Mouse (Mus musculus) neural tube, embryonic 10.5 days (tissue): Measurements from ENCODE around the gene Nenf.
A peak's percentile ranks its signal among the peaks of the same experiment; 100 is the strongest.

ENCODE experiments used
- DNase-seq: peaks from one replicate; pipeline ENCODE4 v3.0.0-alpha.2; 2017; ENCODE audit warnings: low spot score; ENCODE audit errors: extremely low spot score

Nenf gene

DNA sequence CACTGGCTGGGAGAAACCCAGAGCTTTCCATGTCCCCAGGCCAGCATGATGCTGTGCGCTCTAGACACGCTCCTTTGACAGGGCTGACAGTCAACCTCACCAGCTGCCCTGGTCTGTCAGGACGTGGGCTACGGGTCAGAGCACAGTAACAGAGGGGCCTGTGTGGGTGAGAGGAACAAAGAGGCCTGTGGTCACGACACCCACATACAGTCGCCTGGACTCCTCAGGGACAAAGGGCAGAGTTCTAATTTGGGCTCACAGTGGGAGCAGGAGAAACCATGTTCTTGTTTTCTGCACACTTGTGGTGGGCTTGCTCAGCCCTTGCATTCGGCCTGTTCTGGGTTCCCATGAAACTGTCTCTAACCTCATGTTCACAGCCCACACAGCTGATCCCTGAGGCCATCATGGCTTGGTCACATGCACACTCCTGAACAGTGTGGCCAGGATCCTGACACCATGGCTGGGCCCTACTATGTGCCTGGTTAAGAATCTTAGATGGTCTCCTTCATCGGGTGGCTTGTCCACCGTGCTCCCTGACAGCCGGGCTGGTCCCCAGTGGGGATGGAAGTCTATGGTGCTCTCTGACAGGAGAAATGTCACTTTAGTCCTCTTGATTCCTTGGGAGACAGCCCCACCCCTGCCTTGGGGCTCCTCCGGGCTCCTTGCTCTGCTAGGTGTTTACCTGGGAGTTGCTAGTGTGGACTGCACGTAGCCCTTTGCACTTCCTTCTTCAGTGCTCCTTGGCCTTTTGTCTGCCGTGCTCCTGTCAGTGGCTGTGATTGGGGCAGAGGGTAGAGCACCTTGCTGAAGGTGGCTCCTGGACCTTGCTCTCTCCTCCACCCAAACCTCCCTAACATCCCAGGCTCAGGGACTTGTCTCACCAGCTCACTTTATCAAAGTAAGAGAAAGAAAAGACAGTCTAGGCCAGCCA lies 34.6 kb downstream of the Nenf start:
- no peak for DNase-seq

GRCm38 (mm10) chr1:191282319-191282718 lies 35.7 kb downstream of the Nenf start:
- no peak for DNase-seq

DNA sequence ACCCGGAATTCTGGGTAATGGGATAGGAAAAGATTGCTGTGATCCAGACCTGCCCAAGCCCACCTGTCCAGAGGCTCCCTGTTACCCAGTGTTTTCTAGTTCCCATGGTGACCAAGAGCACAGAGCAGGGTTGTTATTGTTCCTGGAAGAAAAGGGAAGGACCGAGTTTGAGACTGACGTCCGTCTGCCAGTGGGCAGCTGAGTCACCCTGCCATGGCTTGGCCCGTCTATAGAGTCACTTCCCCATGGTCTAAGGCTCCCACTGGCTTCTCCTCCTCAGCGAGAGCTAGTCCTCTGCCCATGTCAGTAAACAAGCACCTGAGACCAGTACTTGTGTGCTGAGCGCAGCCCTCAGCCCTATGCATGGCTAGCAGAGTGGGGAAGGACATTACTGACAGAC lies 36.8 kb downstream of the Nenf start:
- DNase-seq = no peak

GRCm38 (mm10) chr1:191278324-191278723 lies 39.7 kb downstream of the Nenf start:
- no peak for DNase-seq

- DNase-seq = no peak
Measured at GRCm38 (mm10) chr1:191277549-191278059, 40.4 kb downstream of the Nenf start.

GRCm38 (mm10) chr1:191276181-191276580 lies 41.8 kb downstream of the Nenf start:
- DNase-seq = no peak

- peak; percentile 89 for DNase-seq
Measured at GRCm38 (mm10) chr1:191275527-191275926, 42.5 kb downstream of the Nenf start.

- DNase-seq = no peak
Measured at GRCm38 (mm10) chr1:191272660-191273059, 45.3 kb downstream of the Nenf start.

DNA sequence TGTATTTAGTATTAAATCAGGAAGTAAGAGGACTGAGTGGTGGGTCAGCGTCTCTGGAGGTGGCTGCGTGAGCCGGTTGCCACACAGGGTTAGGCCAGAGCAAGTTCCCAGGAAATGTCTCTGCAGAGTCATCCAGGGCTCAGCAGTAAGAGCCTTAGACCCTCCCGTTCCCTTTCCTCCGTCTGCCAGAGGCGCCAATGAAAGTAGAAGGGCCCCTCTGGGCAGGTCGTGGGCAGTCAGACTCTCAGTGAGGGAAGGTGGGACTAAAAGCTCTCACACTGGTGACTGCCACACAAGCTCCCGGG lies 48.4 kb downstream of the Nenf start:
- no peak for DNase-seq

DNA sequence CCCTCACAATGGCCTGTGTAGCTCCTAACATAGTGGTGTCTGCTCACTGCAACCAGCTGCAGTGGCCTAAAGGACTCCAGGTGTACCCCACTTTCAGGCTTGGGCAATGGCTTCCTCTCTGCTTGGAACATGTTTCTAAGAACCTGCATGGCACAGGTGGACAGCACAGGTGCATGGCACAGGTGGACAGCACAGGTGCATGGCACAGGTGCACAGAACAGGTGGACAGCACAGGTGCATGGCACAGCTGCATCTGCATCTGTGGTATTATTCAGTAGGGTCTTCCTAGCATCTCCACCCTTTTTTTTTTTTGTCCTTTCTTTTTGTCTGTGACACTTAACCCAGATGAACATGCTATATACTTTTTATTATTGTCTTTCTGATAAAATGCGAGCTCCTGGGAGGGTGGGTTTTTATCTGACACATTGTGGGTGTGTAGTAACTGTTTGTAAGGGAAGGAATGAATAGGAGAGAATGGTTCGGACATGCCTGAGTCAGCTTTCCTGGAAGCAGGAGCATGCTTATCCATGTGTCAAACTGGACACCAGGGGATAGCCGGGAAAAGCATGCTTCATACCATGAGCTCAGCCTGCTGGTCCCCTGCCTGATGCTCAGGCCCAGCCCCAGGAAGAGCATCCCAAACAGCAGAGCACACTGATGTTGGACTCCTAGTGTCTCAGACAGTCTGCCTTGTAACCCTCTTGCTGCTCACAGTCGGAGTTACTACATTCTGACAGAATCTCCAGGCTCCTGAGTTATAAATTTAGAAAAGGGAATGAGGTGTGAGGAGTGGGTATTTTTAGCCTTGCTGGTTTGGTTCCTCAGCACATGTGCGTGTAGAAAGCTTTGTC lies 49.0 kb downstream of the Nenf start:
- no peak for DNase-seq

- DNase-seq = no peak
Measured at GRCm38 (mm10) chr1:191267856-191268255, 50.1 kb downstream of the Nenf start.

DNA sequence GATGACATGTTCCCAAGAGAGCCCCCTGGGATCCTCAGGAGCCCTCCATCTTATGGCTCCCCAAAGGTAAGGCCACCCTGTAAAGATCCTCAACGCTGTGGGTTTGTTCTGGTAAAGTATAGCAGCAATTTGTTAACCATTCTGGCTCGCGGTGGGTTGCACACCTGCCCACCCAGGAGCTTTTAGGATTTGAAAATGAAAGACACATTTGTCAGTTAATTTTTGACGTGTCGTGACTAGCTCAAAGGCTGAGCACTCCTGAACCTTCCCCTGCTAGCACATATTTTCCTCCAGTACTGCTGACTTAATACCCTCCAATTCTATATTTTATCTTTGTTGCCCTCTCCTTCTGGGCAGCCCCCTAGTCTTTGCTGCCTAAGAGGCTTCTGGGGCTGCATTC lies 50.8 kb downstream of the Nenf start:
- DNase-seq = no peak

- no peak for DNase-seq
Measured at GRCm38 (mm10) chr1:191263471-191263870, 54.5 kb downstream of the Nenf start.

DNA sequence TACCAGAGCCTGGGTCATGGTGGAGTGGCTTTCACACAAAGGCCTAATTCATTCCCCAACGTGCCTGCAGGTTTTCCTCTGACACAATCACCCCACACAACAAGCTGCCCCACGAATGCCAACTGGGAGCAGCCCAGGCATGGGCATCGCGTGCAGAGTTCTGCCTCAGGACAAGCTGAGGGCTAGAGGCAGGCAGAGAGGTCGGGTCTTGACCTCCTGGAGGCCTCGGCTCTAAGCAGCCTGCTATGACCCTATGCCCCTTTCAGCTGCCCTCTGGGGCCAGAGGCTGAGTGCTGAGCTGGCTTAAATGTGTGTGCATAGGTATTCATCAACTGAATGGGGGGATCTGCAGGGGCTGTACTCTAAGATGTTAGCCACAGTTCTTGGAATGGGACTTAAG lies 56.1 kb downstream of the Nenf start:
- DNase-seq = peak; percentile 40

- no peak for DNase-seq
Measured at GRCm38 (mm10) chr1:191259661-191260060, 58.3 kb downstream of the Nenf start.

- no peak for DNase-seq
Measured at GRCm38 (mm10) chr1:191259121-191259520, 58.9 kb downstream of the Nenf start.

GRCm38 (mm10) chr1:191258521-191258920 lies 59.5 kb downstream of the Nenf start:
- DNase-seq = no peak

DNA sequence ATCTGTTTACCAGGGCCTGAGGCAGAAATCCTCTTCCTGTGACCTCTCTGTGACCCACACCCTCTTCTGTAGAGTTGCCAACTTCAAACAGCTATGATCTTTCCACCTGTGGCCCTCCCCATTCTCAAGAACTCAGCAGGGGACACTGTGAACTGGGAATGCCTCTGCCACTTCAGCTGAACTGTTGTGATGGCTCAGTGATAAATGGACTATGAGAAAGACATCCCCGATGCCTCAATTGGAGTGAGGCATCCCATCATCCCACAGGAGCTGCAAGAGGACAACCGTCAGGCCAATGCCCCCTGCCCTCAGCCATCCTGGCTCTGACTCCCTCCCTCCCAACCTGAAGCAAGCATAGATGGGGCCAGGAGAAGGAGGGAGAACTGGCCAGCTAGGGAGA lies 60.0 kb downstream of the Nenf start:
- DNase-seq = no peak

- no peak for DNase-seq
Measured at GRCm38 (mm10) chr1:191257351-191257771, 60.6 kb downstream of the Nenf start.
